Mouse (Mus musculus) midbrain, embryonic 12.5 days (tissue): ENCODE data around the gene Parp1. TPM values are rescaled to one million over a fixed set of nuclear protein-coding genes. Genes with fewer than 3 reads are reported as not detected.
"Not testable (repeated sequence)": the region's sequence is repeated elsewhere in the genome, so short reads cannot be mapped to it uniquely, and the experiment has no call there.

Source experiments
- ATAC-seq: fragments of 200-750 bp; cut with Nextera tagmentation; 2 replicates; pipeline ENCODE4 v1.8.0; 2017; ENCODE audit warnings: low read depth, moderate TSS enrichment, moderate library complexity; ENCODE audit not compliant: low FRiP score
- H3K27ac ChIP-seq: fragments of 300-500 bp; sonication (generic); replicated peaks from 2 replicates; pipeline ENCODE4 v1.5.1; 2016; ENCODE audit warnings: mild to moderate bottlenecking
- H3K27me3 ChIP-seq: fragments of 300-500 bp; sonication (generic); 2 replicates; pipeline ENCODE4 v1.6.1; 2016; ENCODE audit warnings: mild to moderate bottlenecking
- H3K36me3 ChIP-seq: fragments of 300-500 bp; sonication (generic); 2 replicates; pipeline ENCODE4 v1.6.1; 2016
- H3K4me1 ChIP-seq: fragments of 300-500 bp; sonication (generic); 2 replicates; pipeline ENCODE4 v1.6.1; 2016
- H3K4me2 ChIP-seq: fragments of 300-500 bp; sonication (generic); replicated peaks from 2 replicates; pipeline ENCODE4 v1.6.1; 2016; ENCODE audit warnings: mild to moderate bottlenecking, moderate library complexity
- H3K4me3 ChIP-seq: fragments of 300-500 bp; sonication (generic); 2 replicates; pipeline ENCODE4 v1.5.1; 2016; ENCODE audit warnings: mild to moderate bottlenecking
- H3K9ac ChIP-seq: fragments of 300-500 bp; sonication (generic); replicated peaks from 2 replicates; pipeline ENCODE4 v1.6.1; 2016; ENCODE audit warnings: mild to moderate bottlenecking, moderate library complexity
- H3K9me3 ChIP-seq: fragments of 300-500 bp; sonication (generic); 2 replicates; pipeline ENCODE4 v1.6.1; 2016; ENCODE audit warnings: mild to moderate bottlenecking
- WGBS: fragments of 180-500 bp; shearing (Covaris S2); methylation state at CpG from one replicate; pipeline ENCODE4 v1.1.7; 2016; 5-methylcytosine and 5-hydroxymethylcytosine counted together
- polyA plus RNA-seq: library from polyadenylated mRNA; unstranded; fragments of >200 nt; fragmentation: Nextera tagmentation; extraction: Ambion mirVana; gene quantifications from 2 replicates; pipeline ENCODE4 v1.2.1, GENCODE M21; 2016

Parp1 gene
- polyA plus RNA-seq, 1 experiment from 2014 or later = 219 TPM

- WGBS = 77% methylated on average over 4 of the region's 4 CpGs
Observed at GRCm38 (mm10) chr1:180567761-180568160, 963 bp upstream of the Parp1 start.

DNA sequence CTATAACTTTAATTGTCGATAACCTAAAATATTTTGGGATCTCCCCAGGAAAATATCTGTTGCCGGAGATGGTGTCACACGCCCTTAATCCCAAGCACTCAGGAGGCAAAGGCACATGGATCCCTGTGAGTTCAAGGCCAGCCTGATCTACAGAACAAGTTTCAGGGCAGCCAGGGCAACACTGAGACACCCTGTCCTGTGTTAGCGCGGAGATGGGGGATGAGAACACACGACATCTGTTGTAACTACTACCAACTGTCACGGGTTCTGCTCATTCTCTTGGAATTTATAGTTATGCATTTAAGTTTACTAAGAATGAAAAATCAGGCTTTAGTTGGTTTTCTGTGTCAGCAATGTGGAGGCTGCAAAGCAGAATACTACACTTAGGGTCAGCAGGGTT, 476 bp upstream of the Parp1 start:
- Histone ChIP-seq H3K9ac (0 out of 2 replicates have a peak overlapping the region, but pooled peaks have one; percentile 4), H3K9me3 (no peaks in the 10 kb centered on the region), H3K27me3 (peaks cover 9% of the 10 kb centered on the region), H3K4me1 (peaks cover 21% of the 10 kb centered on the region), H3K36me3 (peaks cover 17% of the 10 kb centered on the region), H3K4me3 (peak overlapping the region; percentile 72), H3K27ac (peak overlapping the region; percentile 88; the same call in 1 of the 2 replicates), H3K4me2 (peak overlapping the region; percentile 91)
- 40% methylated on average over 7 of the region's 7 CpGs for WGBS
- peak; percentile 28 for ATAC-seq

More at GRCm38 (mm10) chr1:180567761-180568160, 963 bp upstream of the Parp1 start:
- Histone ChIP-seq H3K4me1 (peaks cover 21% of the 10 kb centered on the region), H3K9ac (no peak overlapping the region), H3K27ac (no peak overlapping the region), H3K36me3 (peaks cover 13% of the 10 kb centered on the region), H3K4me3 (no peak overlapping the region), H3K4me2 (no peak overlapping the region), H3K9me3 (no peaks in the 10 kb centered on the region), H3K27me3 (peaks cover 13% of the 10 kb centered on the region)
- no peak for ATAC-seq

GRCm38 (mm10) chr1:180569453-180569852, 729 bp downstream of the Parp1 start:
- Histone ChIP-seq H3K27ac (peak overlapping the region; percentile 88), H3K9me3 (no peaks in the 10 kb centered on the region), H3K36me3 (peaks cover 30% of the 10 kb centered on the region), H3K4me2 (peak overlapping the region; percentile 91), H3K9ac (peak overlapping the region; percentile 84), H3K27me3 (peaks cover 8% of the 10 kb centered on the region), H3K4me1 (peaks cover 21% of the 10 kb centered on the region), H3K4me3 (peak overlapping the region; percentile 72)
- ATAC-seq = no peak
- WGBS = 0% methylated on average over 17 of the region's 17 CpGs

DNA sequence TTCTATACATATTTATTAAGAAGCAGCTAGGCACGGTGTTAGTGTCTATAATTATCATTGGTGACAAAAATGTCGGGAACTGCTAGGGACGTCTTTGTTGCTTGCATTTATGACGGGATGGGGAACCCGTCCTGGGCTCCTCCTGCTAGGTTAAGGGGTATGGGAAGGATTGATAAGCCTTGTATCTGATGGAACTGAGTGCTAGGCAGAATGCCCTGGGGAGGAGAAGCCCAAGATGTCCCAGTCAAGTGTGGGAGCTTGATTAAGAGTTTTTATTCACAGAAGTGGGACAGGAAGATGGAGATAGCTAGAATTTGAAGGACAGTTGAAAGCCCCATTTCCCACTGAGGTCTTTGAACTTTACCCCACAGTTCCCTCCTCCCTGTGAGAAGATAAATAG, 1.5 kb downstream of the Parp1 start:
- ATAC-seq = no peak
- H3K36me3 ChIP-seq = peaks cover 37% of the 10 kb centered on the region
- H3K4me1 ChIP-seq = peaks cover 21% of the 10 kb centered on the region
- peak overlapping the region; percentile 88; the same call in 1 of the 2 replicates for H3K27ac ChIP-seq
- WGBS = 15% methylated on average over 5 of the region's 5 CpGs
- H3K27me3 ChIP-seq = peaks cover 8% of the 10 kb centered on the region
- peak overlapping the region; percentile 84 for H3K9ac ChIP-seq
- H3K9me3 ChIP-seq = no peaks in the 10 kb centered on the region
- H3K4me2 ChIP-seq = peak overlapping the region; percentile 91
- H3K4me3 ChIP-seq = peak overlapping the region; percentile 72

DNA sequence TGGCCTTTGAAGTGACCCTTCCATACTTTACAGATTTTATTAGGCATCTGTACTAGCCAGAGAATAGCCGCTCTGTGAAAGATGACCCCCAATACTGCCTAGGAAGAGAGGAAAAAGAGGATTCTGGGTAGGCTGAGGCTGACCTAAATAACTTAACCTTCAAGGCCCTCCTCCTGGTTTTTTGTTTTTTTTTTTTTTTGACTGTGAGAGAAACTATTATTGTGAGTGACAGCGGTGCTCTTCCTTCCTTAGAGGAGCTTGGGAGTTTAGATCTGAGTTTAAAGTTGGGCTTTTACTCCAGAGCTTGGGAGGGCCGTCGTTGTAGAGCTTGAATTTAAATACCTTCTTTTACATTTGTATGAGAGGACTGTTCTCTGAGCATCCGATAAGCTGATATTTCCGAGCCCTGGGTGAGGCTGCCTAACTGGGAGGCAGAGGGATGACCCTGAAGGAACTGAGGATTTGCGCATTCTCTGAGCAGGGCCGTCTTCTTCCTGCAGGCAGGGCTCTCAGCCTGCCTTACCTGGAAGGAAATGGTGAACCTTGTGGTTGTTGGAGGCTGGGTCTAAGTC, 2.4 kb downstream of the Parp1 start:
- no peak for ATAC-seq
- peaks cover 21% of the 10 kb centered on the region for H3K4me1 ChIP-seq
- H3K4me3 ChIP-seq = no peak overlapping the region
- H3K27ac ChIP-seq = no peak overlapping the region
- H3K27me3 ChIP-seq = 0 out of 2 replicates have a peak, but pooled peaks cover 3% of the 10 kb centered on the region
- 68% methylated on average over 8 of the region's 8 CpGs for WGBS
- H3K4me2 ChIP-seq = peak overlapping the region; percentile 91
- peaks cover 45% of the 10 kb centered on the region for H3K36me3 ChIP-seq
- H3K9me3 ChIP-seq = no peaks in the 10 kb centered on the region
- H3K9ac ChIP-seq = no peak overlapping the region

GRCm38 (mm10) chr1:180571721-180572120, 3.0 kb downstream of the Parp1 start:
- not testable (repeated sequence) for H3K9me3 ChIP-seq, H3K9ac ChIP-seq, H3K27ac ChIP-seq, H3K4me3 ChIP-seq, H3K4me2 ChIP-seq, ATAC-seq, H3K27me3 ChIP-seq
- Histone ChIP-seq H3K4me1 (peaks cover 21% of the 10 kb centered on the region), H3K36me3 (peaks cover 51% of the 10 kb centered on the region)
- WGBS = 83% methylated on average over 6 of the region's 6 CpGs

- H3K36me3 ChIP-seq = peaks cover 56% of the 10 kb centered on the region
- no peak overlapping the region for H3K4me3 ChIP-seq
- no peak for ATAC-seq
Observed at GRCm38 (mm10) chr1:180572154-180572553, 3.4 kb downstream of the Parp1 start.

GRCm38 (mm10) chr1:180576524-180576923, 7.8 kb downstream of the Parp1 start:
- H3K9ac ChIP-seq = no peak overlapping the region
- WGBS = 89% methylated on average over 3 of the region's 3 CpGs
- no peaks in the 10 kb centered on the region for H3K9me3 ChIP-seq
- H3K27me3 ChIP-seq = no peaks in the 10 kb centered on the region
- no peak overlapping the region for H3K4me3 ChIP-seq
- H3K36me3 ChIP-seq = peaks cover 96% of the 10 kb centered on the region
- H3K4me1 ChIP-seq = 0 out of 2 replicates have a peak, but pooled peaks cover 1% of the 10 kb centered on the region
- H3K4me2 ChIP-seq = no peak overlapping the region
- ATAC-seq = no peak
- no peak overlapping the region for H3K27ac ChIP-seq

More at GRCm38 (mm10) chr1:180572154-180572553, 3.4 kb downstream of the Parp1 start:
- Histone ChIP-seq H3K27ac (no peak overlapping the region), H3K9ac (no peak overlapping the region), H3K27me3 (0 out of 2 replicates have a peak, but pooled peaks cover 3% of the 10 kb centered on the region), H3K9me3 (no peaks in the 10 kb centered on the region), H3K4me2 (no peak overlapping the region), H3K4me1 (peaks cover 21% of the 10 kb centered on the region)
- WGBS = 95% methylated on average over 9 of the region's 9 CpGs

GRCm38 (mm10) chr1:180577837-180578236, 9.1 kb downstream of the Parp1 start:
- no peak for ATAC-seq
- Histone ChIP-seq H3K27ac (no peak overlapping the region), H3K9ac (no peak overlapping the region), H3K4me3 (no peak overlapping the region), H3K36me3 (peaks cover 99% of the 10 kb centered on the region), H3K27me3 (no peaks in the 10 kb centered on the region), H3K4me2 (no peak overlapping the region), H3K4me1 (no peaks in the 10 kb centered on the region), H3K9me3 (no peaks in the 10 kb centered on the region)
- 87% methylated on average over 4 of the region's 4 CpGs for WGBS

GRCm38 (mm10) chr1:180587792-180588442, 19.2 kb downstream of the Parp1 start:
- H3K27ac ChIP-seq = no peak overlapping the region
- H3K9me3 ChIP-seq = no peaks in the 10 kb centered on the region
- H3K4me1 ChIP-seq = no peaks in the 10 kb centered on the region
- no peak overlapping the region for H3K4me2 ChIP-seq
- 0 out of 2 replicates have a peak overlapping the region, but pooled peaks have one; percentile 6 for H3K9ac ChIP-seq
- WGBS = 93% methylated on average over 17 of the region's 17 CpGs
- no peak overlapping the region for H3K4me3 ChIP-seq
- H3K36me3 ChIP-seq = peaks cover 98% of the 10 kb centered on the region
- H3K27me3 ChIP-seq = no peaks in the 10 kb centered on the region
- no peak for ATAC-seq

DNA sequence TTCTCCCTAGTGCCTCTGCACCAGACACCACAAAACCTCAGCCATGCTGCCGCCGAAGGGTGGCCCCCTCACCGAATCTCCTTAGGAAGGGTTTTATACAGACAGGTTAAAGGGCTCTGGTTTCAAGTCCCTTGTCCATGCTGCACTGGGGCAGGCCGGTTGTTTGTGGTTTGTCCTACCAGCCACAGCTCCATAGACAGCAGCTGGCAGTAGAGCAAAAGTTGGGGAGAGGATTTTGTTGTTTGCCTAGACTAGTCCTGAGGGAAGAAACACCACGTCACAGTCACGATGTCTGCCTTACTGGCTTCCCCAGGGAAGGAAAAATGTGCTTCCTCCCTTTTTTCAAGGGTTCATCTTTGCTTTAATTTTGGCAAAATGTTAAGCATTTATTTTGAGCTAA, 31.9 kb downstream of the Parp1 start:
- ATAC-seq = no peak
- peaks cover 84% of the 10 kb centered on the region for H3K36me3 ChIP-seq
- 92% methylated on average over 6 of the region's 6 CpGs for WGBS
- no peaks in the 10 kb centered on the region for H3K4me1 ChIP-seq
- H3K9me3 ChIP-seq = no peaks in the 10 kb centered on the region
- H3K27ac ChIP-seq = no peak overlapping the region
- H3K4me2 ChIP-seq = no peak overlapping the region
- H3K4me3 ChIP-seq = no peak overlapping the region
- H3K27me3 ChIP-seq = no peaks in the 10 kb centered on the region
- H3K9ac ChIP-seq = no peak overlapping the region

- Histone ChIP-seq H3K27me3 (no peaks in the 10 kb centered on the region), H3K4me3 (no peak overlapping the region), H3K36me3 (peaks cover 72% of the 10 kb centered on the region), H3K9me3 (no peaks in the 10 kb centered on the region), H3K27ac (no peak overlapping the region), H3K4me2 (no peak overlapping the region), H3K4me1 (no peaks in the 10 kb centered on the region), H3K9ac (no peak overlapping the region)
- ATAC-seq = no peak
- WGBS = 94% methylated on average over 6 of the region's 6 CpGs
Observed at GRCm38 (mm10) chr1:180601806-180602205, 33.1 kb downstream of the Parp1 start.
